Mouse (Mus musculus) embryonic stem cell, embryonic (primary cell): ENCODE results near the gene 6030408B16Rik.

ENCODE experiments used
- CTCF ChIA-PET, 4 experiments: fragments of 300-600 bp in 2 of 4; fragments of 350-600 bp in 2 of 4; sonication (Branson Sonifier 250); formaldehyde crosslinking; loops; one replicate each; lab custom pipeline; 2022; ENCODE audit warnings: inconsistent platforms in 2 of 4; lab: Charles Lee
- POLR2A ChIA-PET, 4 experiments: fragments of 300-600 bp in 2 of 4; fragments of 350-600 bp in 2 of 4; sonication (Branson Sonifier 250); formaldehyde crosslinking; loops; one replicate each; lab custom pipeline; 2022; ENCODE audit warnings: antibody characterized with exemption in 4 of 4, inconsistent platforms in 1 of 4; lab: Charles Lee

The 6030408B16Rik gene

DNA sequence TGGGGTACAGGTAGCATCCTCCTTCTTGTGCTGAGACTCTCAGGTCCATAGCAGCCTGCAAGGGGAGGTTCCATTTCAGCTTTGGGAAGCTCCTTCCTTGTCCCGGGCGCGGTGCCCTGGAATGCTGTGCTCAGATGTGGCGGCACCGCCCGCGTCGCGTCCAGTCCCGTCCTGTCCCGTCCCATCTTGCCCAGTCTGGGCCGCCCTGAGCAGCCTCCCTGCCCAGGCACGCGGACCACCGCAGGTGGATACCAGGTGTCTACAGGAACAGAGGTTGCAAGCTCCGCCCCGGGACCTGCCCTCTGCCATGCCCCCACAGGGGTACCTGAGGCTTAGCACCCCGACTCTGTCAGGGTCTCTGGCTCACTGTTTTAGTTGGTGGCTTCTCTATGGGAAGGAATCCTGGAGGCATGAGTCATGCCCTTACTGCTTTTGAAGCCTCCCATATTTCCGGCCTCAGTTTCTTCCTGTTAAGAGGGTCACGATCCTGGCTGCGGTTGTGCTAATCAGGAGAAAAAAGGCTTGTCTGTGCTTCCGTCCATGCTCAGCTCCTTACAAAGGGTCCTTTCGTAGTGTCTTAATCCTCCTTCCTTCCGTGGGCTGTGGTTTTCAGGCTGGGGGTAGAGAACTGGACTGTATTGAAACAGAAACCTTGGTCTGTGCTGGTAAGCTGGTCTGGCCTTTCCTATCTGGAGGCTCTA, 43.6 kb downstream of the 6030408B16Rik start:
- ChIA-PET CTCF (interaction anchor here (0.6 to 3.2 kb wide), 16 partner anchors 9 to 1956 kb away, joined by 3 to 18 read pairs (median 5); no protein-coding TSS in a partner anchor), POLR2A (interaction anchor here in 1 of 4 experiments (0.8 to 1.8 kb wide), 2 partner anchors 10 to 436 kb away, joined by 3 to 5 read pairs; no protein-coding TSS in a partner anchor)

- CTCF ChIA-PET, result interaction anchor here in 2 of 4 experiments (0.8 to 3.2 kb wide), 6 partner anchors 49 to 646 kb away, joined by 3 to 18 read pairs (median 4); no protein-coding TSS in a partner anchor
- POLR2A ChIA-PET, result no interaction called here
Measured at GRCm38 (mm10) chr15:101338359-101338758, 45.3 kb downstream of the 6030408B16Rik start.

GRCm38 (mm10) chr15:101339537-101339936, 46.5 kb downstream of the 6030408B16Rik start:
- POLR2A ChIA-PET, result no interaction called here
- CTCF ChIA-PET, result interaction anchor here (0.5 to 4.8 kb wide), 12 partner anchors 10 to 645 kb away, joined by 3 to 57 read pairs (median 4); no protein-coding TSS in a partner anchor

DNA sequence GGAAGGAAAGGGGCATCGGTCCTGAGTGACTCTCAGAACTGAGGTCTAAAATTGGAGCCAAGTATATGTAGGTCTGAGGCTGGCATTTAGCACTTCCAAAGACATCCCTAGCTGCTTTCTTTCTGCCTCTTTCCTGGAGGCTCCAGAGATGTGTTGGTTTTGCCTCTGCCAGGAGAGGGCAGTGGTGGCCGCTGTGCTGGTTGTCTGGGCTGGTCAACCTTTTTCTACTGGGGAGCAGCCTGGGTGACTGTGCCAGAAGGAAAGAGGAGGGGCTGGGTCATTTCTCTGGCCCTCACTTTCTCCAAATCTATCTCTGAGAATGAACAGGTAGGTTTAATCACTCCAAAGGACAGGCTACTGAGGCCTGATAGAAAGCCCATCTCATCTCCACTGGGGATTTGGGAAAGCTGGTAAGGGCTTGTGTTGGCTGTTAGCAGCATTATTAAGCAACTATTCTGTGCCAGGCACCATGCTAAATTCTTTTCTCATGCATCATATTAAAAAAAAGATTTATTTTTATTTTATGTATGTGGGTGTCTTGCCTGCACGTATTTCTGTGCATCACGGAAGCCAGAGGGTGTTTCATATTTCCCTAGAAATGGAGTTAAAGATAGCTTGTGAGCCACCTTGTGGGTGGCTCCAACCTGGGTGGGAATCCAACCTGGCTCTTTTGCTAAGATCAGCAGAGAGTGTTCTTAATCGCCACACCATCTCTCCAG, 48.9 kb downstream of the 6030408B16Rik start:
- ChIA-PET POLR2A (interaction anchor here in 3 of 4 experiments (0.5 to 1.4 kb wide), 5 partner anchors 9 to 642 kb away, joined by 3 read pairs; no protein-coding TSS in a partner anchor), CTCF (interaction anchor here (0.6 to 4.8 kb wide), 62 partner anchors 9 to 723 kb away, joined by 3 to 57 read pairs (median 4); partner anchors contain the start of genes Krt80 (in 1 of the 4), Krt81 (in 1 of the 4) and Krt86 (in 1 of the 4))
